Mouse (Mus musculus): ENCODE results near the gene Ampd2. TPM values are rescaled to one million over a fixed set of nuclear protein-coding genes. Genes with fewer than 3 reads are reported as not detected.

Ampd2 gene
- total and polyA plus RNA-seq, 3 experiments: 28.3 to 85.9 (median 55.8) TPM

DNA sequence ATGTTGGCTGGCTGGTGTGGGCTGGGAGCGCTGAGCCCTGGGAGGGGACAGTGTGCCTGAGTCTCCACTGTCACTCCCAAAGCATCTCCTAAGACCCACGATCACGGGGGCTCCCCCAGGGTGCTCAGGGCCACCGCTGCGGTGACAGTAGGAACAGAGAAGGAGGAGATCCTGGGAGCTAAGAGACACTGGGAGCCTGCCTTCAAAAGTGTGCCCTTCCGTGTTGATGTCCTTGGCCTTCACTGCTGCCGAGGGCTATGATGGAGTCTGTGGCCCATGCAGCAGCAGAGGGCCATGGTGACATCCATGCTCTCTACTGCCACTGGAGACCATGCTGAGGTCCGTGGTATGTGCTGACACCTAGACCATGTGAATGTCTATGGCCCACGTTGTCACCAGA, 20.9 kb downstream of the Ampd2 start:
- TF ChIP-seq MYC (IDR thresholded peaks at IDR 0.05; ENCODE audit: low read depth, low read length) (no peak), KAT2A (IDR thresholded peaks at IDR 0.05; ENCODE audit: insufficient replicate concordance, low read length) (no peak), MEF2A (IDR thresholded peaks at IDR 0.05; ENCODE audit: borderline replicate concordance, low read depth, low read length) (no peak), POLR2A (IDR thresholded peaks at IDR 0.05; ENCODE audit: low read depth, low read length) (no peak), IRF4 (IDR thresholded peaks at IDR 0.05; ENCODE audit: low read depth, low read length) (no peak), ZMIZ1 (IDR thresholded peaks at IDR 0.05; ENCODE audit: low read depth, low read length) (no peak), E2F4 (IDR thresholded peaks at IDR 0.05; ENCODE audit: insufficient replicate concordance, low read depth, low read length) (no peak), ELF1 (IDR thresholded peaks at IDR 0.05; ENCODE audit: low read depth, low read length) (no peak), HCFC1 (IDR thresholded peaks at IDR 0.05; ENCODE audit: low read depth, low read length) (no peak), CHD2 (IDR thresholded peaks at IDR 0.05; ENCODE audit: low read length) (no peak), ETS1 (conservative IDR thresholded peaks at IDR 0.05; ENCODE audit: low read depth, low read length) (no peak), POLR2AphosphoS2 (IDR thresholded peaks at IDR 0.05; ENCODE audit: low read depth, low read length) (no peak), TBP (conservative IDR thresholded peaks at IDR 0.05; ENCODE audit: low read depth, low read length) (no peak), CTCF (conservative IDR thresholded peaks at IDR 0.05 in 1 of 2, IDR thresholded peaks at IDR 0.05 in 1 of 2; ENCODE audit: low read depth in 2 of 2, low read length in 2 of 2) (no peak), MAFK (IDR thresholded peaks at IDR 0.05; ENCODE audit: insufficient replicate concordance, low read length) (no peak), JUND (conservative IDR thresholded peaks at IDR 0.05; ENCODE audit: low read depth, low read length) (no peak), ZKSCAN1 (IDR thresholded peaks at IDR 0.05; ENCODE audit: borderline replicate concordance, low read depth, low read length) (no peak)
- Histone ChIP-seq H3K4me1 (ENCODE audit: control insufficient read depth in 1 of 2, insufficient read depth in 2 of 2) (peaks cover 4 to 14% of the 10 kb centered on the region in 2 experiments), H3K36me3 (replicated peaks in 1 of 2; ENCODE audit: control insufficient read depth in 1 of 2, insufficient read depth in 1 of 2, low read length in 1 of 2) (no peaks in the 10 kb centered on the region), H3K79me2 (replicated peaks; ENCODE audit: control insufficient read depth, extremely low read depth, insufficient read depth, poor library complexity, severe bottlenecking) (no peaks in the 10 kb centered on the region), H3K9me3 (replicated peaks; ENCODE audit: low read length) (no peaks in the 10 kb centered on the region), H3K9ac (ENCODE audit: insufficient read depth, low read depth) (no peak overlapping the region), H3K27ac (ENCODE audit: insufficient read depth, low read depth) (no peak overlapping the region), H3K4me3 (replicated peaks in 1 of 3; ENCODE audit: low read depth in 2 of 3, low read length in 2 of 3, poor library complexity in 1 of 3) (no peak overlapping the region), H3K27me3 (replicated peaks) (no peaks in the 10 kb centered on the region), H3K4me2 (ENCODE audit: insufficient read depth, low read depth, poor library complexity, severe bottlenecking) (no peak overlapping the region)
- in situ Hi-C loops (cut with MboI; ENCODE audit: low pct_ligation_motif_present, low pct_unique_long_range_greater_than_20kb, low sequenced_read_pairs): loop anchor here (5.0 kb wide), 1 partner anchor 123 kb away; the partner anchor contains the start of gene Gstm6
- dilution Hi-C loops (cut with MboI; ENCODE audit: extremely low pct_ligation_motif_present, extremely low pct_unique_long_range_greater_than_20kb, low sequenced_read_pairs): no loop called here
- DNase-seq (ENCODE audit: extremely low read depth): no peak

DNA sequence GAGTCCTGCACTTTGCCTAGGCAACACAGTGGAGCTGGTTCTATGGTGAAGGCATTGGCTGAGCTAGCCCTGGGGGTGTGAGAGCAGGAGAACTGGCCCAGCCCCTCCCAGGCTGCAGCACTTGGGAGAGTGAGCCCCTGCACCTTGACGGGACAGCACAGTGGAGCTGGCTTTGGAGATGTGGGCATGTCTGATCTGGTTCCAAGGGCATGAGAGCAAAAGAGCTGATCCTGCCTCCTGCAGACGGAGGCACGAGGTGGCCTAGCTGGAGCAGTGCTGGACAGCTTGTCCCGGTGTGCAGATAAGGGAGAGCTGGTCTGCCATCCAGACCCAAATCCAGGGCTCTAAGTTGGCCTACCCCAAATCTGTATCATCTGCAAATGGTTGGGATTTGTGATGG, 21.8 kb downstream of the Ampd2 start:
- no peak overlapping the region for H3K4me2 ChIP-seq (ENCODE audit: insufficient read depth, low read depth, poor library complexity, severe bottlenecking)
- no peaks in the 10 kb centered on the region for H3K9me3 ChIP-seq (replicated peaks; ENCODE audit: low read length)
- peaks cover 4 to 13% of the 10 kb centered on the region in 2 experiments for H3K4me1 ChIP-seq (ENCODE audit: control insufficient read depth in 1 of 2, insufficient read depth in 2 of 2)
- dilution Hi-C loops (cut with MboI; ENCODE audit: extremely low pct_ligation_motif_present, extremely low pct_unique_long_range_greater_than_20kb, low sequenced_read_pairs): no loop called here
- in situ Hi-C loops (cut with MboI; ENCODE audit: low pct_ligation_motif_present, low pct_unique_long_range_greater_than_20kb, low sequenced_read_pairs): loop anchor here (5.0 kb wide), 1 partner anchor 122 kb away; the partner anchor contains the start of gene Gstm6
- H3K27ac ChIP-seq (ENCODE audit: insufficient read depth, low read depth): no peak overlapping the region
- no peaks in the 10 kb centered on the region for H3K27me3 ChIP-seq (replicated peaks)
- no peaks in the 10 kb centered on the region for H3K79me2 ChIP-seq (replicated peaks; ENCODE audit: control insufficient read depth, extremely low read depth, insufficient read depth, poor library complexity, severe bottlenecking)
- TF ChIP-seq MAFK (IDR thresholded peaks at IDR 0.05; ENCODE audit: insufficient replicate concordance, low read length) (no peak), TBP (conservative IDR thresholded peaks at IDR 0.05; ENCODE audit: low read depth, low read length) (no peak), HCFC1 (IDR thresholded peaks at IDR 0.05; ENCODE audit: low read depth, low read length) (no peak), MAZ (IDR thresholded peaks at IDR 0.05; ENCODE audit: low read depth, low read length) (no peak), KAT2A (IDR thresholded peaks at IDR 0.05; ENCODE audit: insufficient replicate concordance, low read length) (no peak), MXI1 (IDR thresholded peaks at IDR 0.05; ENCODE audit: low read depth, low read length) (no peak), ZKSCAN1 (IDR thresholded peaks at IDR 0.05; ENCODE audit: borderline replicate concordance, low read depth, low read length) (no peak)
- DNase-seq (ENCODE audit: extremely low read depth): no peak
- H3K36me3 ChIP-seq (replicated peaks in 1 of 2; ENCODE audit: control insufficient read depth in 1 of 2, insufficient read depth in 1 of 2, low read length in 1 of 2): no peaks in the 10 kb centered on the region
- H3K9ac ChIP-seq (ENCODE audit: insufficient read depth, low read depth): no peak overlapping the region
- H3K4me3 ChIP-seq (replicated peaks in 1 of 3; ENCODE audit: low read depth in 2 of 3, low read length in 2 of 3, poor library complexity in 1 of 3): no peak overlapping the region

Measured in CH12.LX (cell line).